Mouse (Mus musculus): Measurements from ENCODE around the gene Snx25.

The Snx25 gene

GRCm38 (mm10) chr8:46007050-46007672 lies 144.8 kb downstream of the Snx25 start:
- DNase-seq: no peak

- DNase-seq: no peak
These were observed 146.4 kb downstream of the Snx25 start, which contains the start of gene Ankrd37 for GRCm38 (mm10) chr8:46005596-46005995. Ankrd37 (minus strand) TSS chr8:46005707.

GRCm38 (mm10) chr8:45999784-46000705 lies 151.9 kb downstream of the Snx25 start:
- peak; percentile 100 for DNase-seq

GRCm38 (mm10) chr8:45999138-45999783 lies 152.7 kb downstream of the Snx25 start, which contains the start of gene Lrp2bp:
Lrp2bp (plus strand) TSS chr8:45999303.
- DNase-seq: peak; percentile 94

DNA sequence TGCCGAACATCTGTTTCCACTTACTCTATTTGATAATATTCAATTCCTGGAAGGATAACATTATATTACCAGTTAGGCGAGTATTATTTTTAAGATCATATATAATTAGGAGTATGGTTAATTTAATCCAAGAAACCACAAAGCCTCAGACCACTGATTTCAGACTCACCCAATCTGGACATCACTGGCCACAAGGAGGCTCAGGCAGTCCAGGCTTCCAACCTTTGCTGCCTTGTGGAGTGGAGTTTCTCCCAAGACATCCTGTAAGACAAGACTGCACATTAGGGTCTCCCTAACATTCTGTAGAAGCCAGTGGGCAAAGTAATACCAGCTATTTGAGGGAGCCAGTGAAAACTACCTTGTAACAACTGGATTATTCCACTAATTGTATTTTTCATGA lies 153.7 kb downstream of the Snx25 start:
- no peak for DNase-seq

DNA sequence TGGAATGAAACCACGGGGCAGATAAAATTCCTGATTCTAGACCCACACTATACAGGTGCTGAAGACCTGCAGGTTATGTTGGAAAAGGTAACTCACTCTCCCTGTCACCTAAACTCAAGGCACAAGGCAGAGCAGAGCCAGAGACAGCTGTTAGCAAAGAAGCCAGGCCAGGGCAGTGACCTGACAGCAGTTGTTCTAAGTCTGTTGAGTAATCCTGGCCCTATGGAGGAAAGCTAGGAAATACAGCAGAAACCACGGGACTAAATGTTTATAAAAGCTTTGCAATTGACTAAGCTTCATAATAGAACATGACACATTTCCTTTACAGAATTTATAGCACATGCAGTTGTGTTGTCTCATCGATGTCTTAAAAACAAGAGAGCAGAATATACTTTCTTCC lies 156.4 kb downstream of the Snx25 start:
- DNase-seq: no peak

DNA sequence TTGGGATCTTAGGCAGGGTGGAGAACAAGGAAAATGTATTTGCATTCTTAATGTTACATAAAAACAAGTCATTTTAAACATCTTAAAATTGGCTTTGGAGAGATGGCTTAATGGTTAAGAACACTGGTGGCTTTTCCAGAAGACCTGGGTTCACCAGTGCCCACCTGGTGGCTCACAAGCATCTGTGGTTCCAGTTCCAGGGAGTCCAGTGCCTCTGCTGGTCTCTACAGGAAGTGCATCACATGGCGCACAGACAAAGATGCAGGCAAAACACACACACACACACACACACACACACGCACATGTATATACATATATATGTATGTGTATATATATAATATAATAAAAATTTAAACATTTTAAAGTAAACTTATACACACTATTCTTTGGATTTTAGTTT lies 157.8 kb downstream of the Snx25 start:
- DNase-seq: no peak

DNA sequence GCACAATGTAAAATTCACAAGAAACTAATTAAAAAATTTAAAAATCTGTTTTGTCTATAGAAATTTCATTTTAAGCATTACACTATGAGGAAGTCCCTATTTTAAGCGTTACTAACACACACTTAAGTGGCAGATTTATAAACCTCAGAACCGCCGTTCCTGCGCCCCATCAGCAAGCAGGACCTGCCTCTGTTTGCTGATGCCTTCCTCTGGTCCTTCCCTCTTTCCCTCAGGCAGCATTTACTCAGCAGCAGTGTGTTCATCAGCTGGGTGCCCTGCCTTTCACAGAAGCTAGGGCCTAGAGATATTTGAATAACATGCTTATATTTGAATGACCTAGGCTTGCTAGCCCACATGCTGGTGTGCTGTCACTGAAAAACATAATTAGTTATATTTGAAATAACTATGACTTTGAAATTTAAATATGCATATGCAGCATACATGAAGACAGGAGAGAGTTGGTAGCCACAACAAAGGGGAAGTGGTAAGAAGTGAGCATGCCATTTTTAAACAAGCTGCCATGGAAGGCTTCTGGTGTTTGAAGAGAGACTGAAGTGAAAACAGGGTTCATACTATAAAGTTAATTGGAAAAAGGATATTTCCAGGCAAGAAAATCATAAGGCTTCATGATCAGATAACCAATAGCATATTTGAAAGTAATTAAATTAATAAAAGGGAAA lies 161.2 kb downstream of the Snx25 start:
- DNase-seq: no peak

DNA sequence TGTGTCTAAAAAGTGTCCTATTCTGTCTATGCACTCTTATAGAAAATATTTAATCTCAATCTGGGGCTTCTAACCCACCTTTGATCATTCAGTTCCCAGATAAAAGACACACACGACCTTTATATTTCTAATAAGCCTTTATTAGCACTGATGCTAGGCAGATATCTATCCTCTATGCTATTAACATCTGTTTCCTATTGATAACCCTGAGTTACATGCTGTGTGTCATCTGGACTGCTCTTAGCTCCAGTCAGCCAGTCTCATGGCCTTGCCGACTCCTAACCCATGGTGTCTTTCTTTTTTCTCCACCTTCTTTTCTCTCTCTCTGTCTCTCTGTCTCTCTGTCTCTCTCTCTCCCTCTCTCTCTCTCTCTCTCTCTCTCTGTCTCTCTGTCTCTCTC lies 163.8 kb downstream of the Snx25 start:
- DNase-seq: no peak

- DNase-seq: no peak
These were observed 165.3 kb downstream of the Snx25 start for GRCm38 (mm10) chr8:45986665-45987064.

Measured in heart, adult 11 months (tissue).